ENCODE assay signal across 19 mouse cellular contexts in the genomic region with DNA sequence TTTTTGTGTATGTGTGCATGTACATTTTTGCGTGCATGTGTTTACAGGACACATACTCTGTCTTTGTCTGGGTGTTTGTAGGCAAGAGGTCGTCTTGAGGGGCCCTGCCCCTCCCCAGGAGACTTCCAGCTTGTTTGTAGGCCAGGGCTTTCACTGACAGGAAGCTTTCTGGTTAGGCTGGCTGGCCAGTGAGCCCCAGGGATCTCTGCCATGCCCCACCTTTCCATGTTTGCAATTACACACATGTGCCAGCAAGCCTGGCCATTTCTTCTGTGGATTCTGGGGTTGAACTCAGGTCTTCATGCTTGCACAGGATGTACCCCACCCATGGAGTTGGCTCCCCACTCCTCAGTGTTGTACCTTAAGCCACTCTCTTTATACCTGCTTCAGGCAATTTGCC.
DNase-seq lines count a peak whose midpoint lies in the region; ATAC-seq lines count a peak whose summit lies in the region.
"Had no signal": no experiment of that assay in that cellular context is flagged by ENCODE, and none has a peak within 500 bp of the region (broad histone marks: within the 10 kb centered on the region; RNA-seq: fewer than 3 reads in every experiment).

No protein-coding gene starts in this region.

- H3K4me3 ChIP-seq in kidney, embryonic 16.5 days (ENCODE audit: low read length) = no peak overlapping the region
- H3K4me3 ChIP-seq: erythroblast, embryonic 14.5 days; forebrain, embryonic 10.5 days; gastrocnemius, adult 2 months; heart, embryonic 10.5 days; hindbrain, embryonic 12.5 days; intestine, embryonic 15.5 days had no signal

- no peaks in the 10 kb centered on the region for H3K9me3 ChIP-seq in kidney, embryonic 16.5 days (ENCODE audit: low read length)
- H3K9me3 ChIP-seq: forebrain, embryonic 10.5 days; heart, embryonic 10.5 days; hindbrain, embryonic 12.5 days; intestine, embryonic 15.5 days had no signal

- no peaks in the 10 kb centered on the region for H3K27me3 ChIP-seq in kidney, embryonic 16.5 days (ENCODE audit: insufficient read depth, low read length)
- H3K27me3 ChIP-seq: hindbrain, embryonic 12.5 days; intestine, embryonic 15.5 days had no signal

- H3K4me2 ChIP-seq in kidney, embryonic 16.5 days (replicated peaks; ENCODE audit: low read depth, low read length) = no peak overlapping the region
- H3K4me2 ChIP-seq: hindbrain, embryonic 12.5 days; intestine, embryonic 15.5 days had no signal

- 0 out of 2 replicates have a peak overlapping the region, but pooled peaks have one; percentile 23 for H3K27ac ChIP-seq in kidney, embryonic 16.5 days (ENCODE audit: low read length)
- H3K27ac ChIP-seq: forebrain, embryonic 10.5 days; gastrocnemius, adult 2 months; heart, embryonic 10.5 days; hindbrain, embryonic 12.5 days; intestine, embryonic 15.5 days had no signal

- no peak overlapping the region for H3K9ac ChIP-seq in kidney, embryonic 16.5 days (replicated peaks; ENCODE audit: low read length)
- H3K9ac ChIP-seq: hindbrain, embryonic 12.5 days; intestine, embryonic 15.5 days had no signal

- no peaks in the 10 kb centered on the region for H3K36me3 ChIP-seq in kidney, embryonic 16.5 days (ENCODE audit: insufficient read depth, low read length)
- H3K36me3 ChIP-seq: forebrain, embryonic 10.5 days; heart, embryonic 10.5 days; hindbrain, embryonic 12.5 days; intestine, embryonic 15.5 days had no signal

- peak; percentile 60 for DNase-seq in adrenal gland, postnatal 10 days
- DNase-seq in adrenal gland, postnatal 4 days (ENCODE audit: low spot score in 2 of 2) = no peak
- DNase-seq in cerebellum, adult 9-10 months = peak; percentile 11
- no peak for DNase-seq in cerebellum, adult 9-11 months
- no peak for DNase-seq in kidney, adult 11 months
- DNase-seq in urinary bladder, postnatal 14 days (ENCODE audit: low spot score) = peak; percentile 15
- DNase-seq in urinary bladder, postnatal 4 days (ENCODE audit: low spot score in 2 of 2) = no peak
- DNase-seq: gastrocnemius, adult 2 months; gastrocnemius, postnatal 25 days; heart, postnatal 10 days; heart, postnatal 4 days; kidney, adult 2 months had no signal

- WGBS in kidney, embryonic 16.5 days = 68% methylated on average over 2 of the region's 2 CpGs

- ATAC-seq in kidney, embryonic 16.5 days (ENCODE audit: low FRiP score, low TSS enrichment) = no peak
- ATAC-seq: forebrain, embryonic 14.5 days; intestine, embryonic 15.5 days had no signal

- H3K4me1 ChIP-seq in kidney, embryonic 16.5 days (ENCODE audit: insufficient read depth, low read length) = peaks cover 17% of the 10 kb centered on the region
- H3K4me1 ChIP-seq: heart, embryonic 10.5 days; hindbrain, embryonic 12.5 days had no signal

Comparison
In these comparisons a context has a peak if more than half of its experiments do, and no peak if none do; other contexts are left out.
1. DNase-seq: peak in adrenal gland, postnatal 10 days (single experiment), cerebellum, adult 9-10 months (single experiment) and urinary bladder, postnatal 14 days (single experiment); none in adrenal gland, postnatal 4 days (0 of 2), cerebellum, adult 9-11 months (single experiment), kidney, adult 11 months (single experiment) and urinary bladder, postnatal 4 days (0 of 2).